Mouse (Mus musculus) CH12.LX (cell line): ENCODE data around the gene Ppm1l.

Experiments
- CTCF ChIP-seq, 2 experiments: IDR thresholded peaks in 1 of 2; conservative IDR thresholded peaks in 1 of 2; 2 replicates each; pipeline ENCODE4 v1.5.1; 2011 to 2012; ENCODE audit warnings: low read depth in 2 of 2, low read length in 2 of 2, improper control_type of control experiment in 1 of 2, inconsistent platforms in 1 of 2, mild to moderate bottlenecking in 1 of 2, moderate library complexity in 1 of 2
- E2F4 ChIP-seq: IDR thresholded peaks from 2 replicates; pipeline ENCODE4 v1.6.1; 2011; ENCODE audit warnings: low read depth, low read length, improper control_type of control experiment; ENCODE audit not compliant: insufficient replicate concordance
- KAT2A ChIP-seq: IDR thresholded peaks from 2 replicates; pipeline ENCODE4 v1.6.1; 2012; ENCODE audit warnings: low read length, improper control_type of control experiment, inconsistent platforms; ENCODE audit not compliant: insufficient replicate concordance
- POLR2A ChIP-seq: IDR thresholded peaks from 2 replicates; pipeline ENCODE4 v1.6.1; 2011; ENCODE audit warnings: low read depth, mild to moderate bottlenecking, improper control_type of control experiment, low read length
- POLR2AphosphoS2 ChIP-seq: IDR thresholded peaks from 2 replicates; pipeline ENCODE4 v1.6.1; 2011; ENCODE audit warnings: low read depth, low read length, improper control_type of control experiment
- SMC3 ChIP-seq: IDR thresholded peaks from 2 replicates; pipeline ENCODE4 v1.6.1; 2011; ENCODE audit warnings: low read depth, low read length, improper control_type of control experiment
- TCF12 ChIP-seq: IDR thresholded peaks from 2 replicates; pipeline ENCODE4 v1.6.1; 2014; ENCODE audit warnings: low read depth, mild to moderate bottlenecking, inconsistent platforms, low read length, improper control_type of control experiment

GRCm38 (mm10) chr3:69290844-69291243 lies 25.8 kb upstream of the Ppm1l start:
- TF ChIP-seq E2F4 (no peak), TCF12 (no peak), KAT2A (no peak), SMC3 (no peak), POLR2AphosphoS2 (no peak), POLR2A (no peak), CTCF (conservative IDR thresholded peaks at IDR 0.05 in 1 of 2, IDR thresholded peaks at IDR 0.05 in 1 of 2; ENCODE audit: low read depth in 2 of 2, low read length in 2 of 2) (no peak)
